Mouse (Mus musculus) CH12.LX (cell line): ENCODE measurements at regions not wholly inside any gene's neighbourhood (a gene's known extent, or its start where the extent isn't known, plus 50 kb on each side); places are given as distances from the start of the nearest gene placed in this dataset.

Experiments
- BHLHE40 ChIP-seq: IDR thresholded peaks from 2 replicates; pipeline ENCODE4 v1.6.1; 2011; ENCODE audit warnings: mild to moderate bottlenecking, low read depth, low read length, improper control_type of control experiment
- CTCF ChIP-seq, 2 experiments: IDR thresholded peaks in 1 of 2; conservative IDR thresholded peaks in 1 of 2; 2 replicates each; pipeline ENCODE4 v1.5.1; 2011 to 2012; ENCODE audit warnings: low read depth in 2 of 2, low read length in 2 of 2, improper control_type of control experiment in 1 of 2, inconsistent platforms in 1 of 2, mild to moderate bottlenecking in 1 of 2, moderate library complexity in 1 of 2
- ZC3H11A ChIP-seq: IDR thresholded peaks from 2 replicates; pipeline ENCODE4 v1.6.1; 2012; ENCODE audit warnings: low read depth, mild to moderate bottlenecking, inconsistent platforms, low read length, improper control_type of control experiment

- no peak for TF ChIP-seq CTCF (conservative IDR thresholded peaks at IDR 0.05 in 1 of 2, IDR thresholded peaks at IDR 0.05 in 1 of 2; ENCODE audit: low read depth in 2 of 2, low read length in 2 of 2)
- no peak for TF ChIP-seq BHLHE40
- TF ChIP-seq ZC3H11A: no peak
Observed at GRCm38 (mm10) chr12:112340248-112340647, 149.0 kb upstream of the A530016L24Rik start.
